Mouse (Mus musculus): ENCODE measurements around the gene Fndc7.

GRCm38 (mm10) chr3:108900147-108900546, 10.3 kb upstream of the Fndc7 start:
- TF ChIP-seq CTCF (IDR thresholded peaks at IDR 0.05) (no peak), EP300 (IDR thresholded peaks at IDR 0.05) (no peak)

Measured in lung, postnatal 0 days (tissue).